Mouse (Mus musculus) thymus, adult 2 months (tissue): ENCODE results near the gene Acot2. TPM values are rescaled to one million over a fixed set of nuclear protein-coding genes. Genes with fewer than 3 reads are reported as not detected.
"Not testable (repeated sequence)": the region's sequence is repeated elsewhere in the genome, so short reads cannot be mapped to it uniquely, and the experiment has no call there.

Experiments
- DNase-seq: peaks from one replicate; pipeline ENCODE4 v3.0.0; 2021
- H3K27ac ChIP-seq: fragments of 200-500 bp; 2 replicates; pipeline ENCODE4 v1.5.1; 2012; ENCODE audit warnings: low read length, control low read depth; ENCODE audit not compliant: control insufficient read depth, insufficient read depth
- H3K27me3 ChIP-seq: fragments of 200-500 bp; 2 replicates; pipeline ENCODE4 v1.6.1; 2012; ENCODE audit warnings: mild to moderate bottlenecking, low read length, moderate library complexity, mixed read lengths; ENCODE audit not compliant: control insufficient read depth, insufficient read depth
- H3K36me3 ChIP-seq: fragments of 200-500 bp; 2 replicates; pipeline ENCODE4 v1.6.1; 2012; ENCODE audit warnings: mild to moderate bottlenecking, low read length, moderate library complexity; ENCODE audit not compliant: control insufficient read depth, insufficient read depth
- H3K4me1 ChIP-seq: fragments of 200-500 bp; replicated peaks from 2 replicates; pipeline ENCODE4 v1.6.1; 2012; ENCODE audit warnings: low read length; ENCODE audit not compliant: control insufficient read depth, insufficient read depth
- H3K4me3 ChIP-seq: fragments of 200-500 bp; 2 replicates; pipeline ENCODE4 v1.5.1; 2012; ENCODE audit warnings: mild to moderate bottlenecking, low read length, control low read depth, moderate library complexity; ENCODE audit not compliant: control insufficient read depth, insufficient read depth
- CTCF ChIP-seq: fragments of 200-500 bp; IDR thresholded peaks from 2 replicates; pipeline ENCODE4 v1.5.1; 2012; ENCODE audit warnings: mild to moderate bottlenecking, control low read depth, low read length, moderate library complexity, borderline replicate concordance; ENCODE audit not compliant: control insufficient read depth, poor library complexity, insufficient read depth; ENCODE audit errors: extremely low read depth
- POLR2A ChIP-seq: fragments of 200-500 bp; IDR thresholded peaks from 2 replicates; pipeline ENCODE4 v1.6.1; 2012; ENCODE audit warnings: mild to moderate bottlenecking, low read length, control low read depth, moderate library complexity; ENCODE audit not compliant: control insufficient read depth, poor library complexity, insufficient read depth; ENCODE audit errors: extremely low read depth
- WGBS: fragments of 180-500 bp; shearing (Covaris S2); methylation state at CpG from one replicate; pipeline ENCODE4 v1.1.7; 2018; 5-methylcytosine and 5-hydroxymethylcytosine counted together
- polyA plus RNA-seq: library from polyadenylated mRNA; depleted of rRNA; stranded (reverse); fragments of >200 nt; gene quantifications from 2 replicates; pipeline ENCODE4 v1.2.3, GENCODE M21; 2012; rRNA removed

Gene Acot2
- 9.1 and 11.2 TPM in 2 replicates for polyA plus RNA-seq

DNA sequence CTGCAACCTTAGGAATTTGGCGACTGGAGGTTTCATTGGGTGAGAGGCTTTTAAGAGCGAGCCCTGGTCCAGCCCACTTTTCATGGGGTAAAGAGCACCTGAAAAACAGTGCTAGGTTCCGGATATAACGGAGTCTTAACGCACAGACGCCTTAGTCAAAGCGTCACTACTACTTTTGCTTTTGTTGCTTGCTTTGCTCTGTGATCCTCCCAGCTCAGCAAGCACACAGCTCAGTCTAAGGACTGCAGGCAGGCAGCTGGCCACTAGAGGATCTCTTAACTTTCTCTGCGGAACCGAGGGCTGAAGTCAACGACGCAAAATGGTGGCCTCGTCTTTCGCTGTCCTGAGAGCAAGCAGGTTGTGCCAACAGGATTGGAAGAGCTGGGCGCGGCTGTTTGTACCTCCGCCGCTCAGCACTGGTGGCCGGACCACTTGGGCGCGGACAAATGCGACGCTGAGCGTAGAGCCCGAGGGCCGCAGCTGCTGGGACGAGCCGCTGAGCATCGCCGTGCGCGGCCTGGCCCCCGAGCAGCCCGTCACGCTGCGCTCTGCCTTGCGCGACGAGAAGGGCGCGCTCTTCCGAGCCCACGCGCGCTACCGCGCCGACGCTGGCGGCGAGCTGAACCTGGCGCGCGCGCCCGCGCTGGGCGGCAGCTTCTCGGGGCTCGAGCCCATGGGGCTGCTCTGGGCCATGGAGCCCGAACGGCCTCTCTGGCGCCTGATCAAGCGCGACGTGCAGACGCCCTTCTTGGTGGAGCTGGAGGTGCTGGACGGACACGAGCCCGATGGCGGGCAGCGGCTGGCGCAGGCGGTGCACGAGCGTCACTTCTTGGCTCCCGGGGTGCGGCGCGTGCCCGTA, at the start of gene Acot2:
Gene Acot2, plus strand, starts transcription at position 279 of the 859 bp plus-strand sequence.
- peak; percentile 75 for DNase-seq
- WGBS: under 1% methylated on average over 80 of the region's 80 CpGs
- Histone ChIP-seq H3K27me3 (no peaks in the 10 kb centered on the region), H3K4me1 (no peaks in the 10 kb centered on the region; the same call in 1 of the 2 replicates), H3K27ac (peak within 1 kb of the TSS; percentile 90), H3K4me3 (peak within 1 kb of the TSS; percentile 75), H3K36me3 (no peaks in the 10 kb centered on the region)
- peak; percentile 37; the same call in 1 of the 2 replicates for TF ChIP-seq CTCF
- TF ChIP-seq POLR2A: peak; percentile 36; the same call in 1 of the 2 replicates

DNA sequence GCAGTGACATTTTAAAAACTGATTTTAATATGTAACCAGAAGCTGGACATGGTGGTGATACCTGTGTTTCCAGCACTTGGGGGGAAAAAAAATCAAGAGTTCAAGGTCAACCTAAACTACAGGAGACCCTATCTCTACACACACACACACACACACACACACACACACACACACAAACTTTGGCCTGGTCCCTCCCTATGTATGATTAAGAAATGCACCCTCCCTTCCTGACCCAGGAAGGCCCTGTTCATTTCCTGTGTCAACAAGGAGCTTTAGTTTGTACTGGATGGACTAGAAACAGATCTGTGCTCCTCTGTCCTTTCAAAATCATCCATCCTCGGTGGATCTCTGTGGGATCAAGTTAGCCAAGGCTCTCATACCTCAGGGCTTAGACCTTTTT, 49.1 kb upstream of the Acot2 start:
- 67% methylated on average over 1 of the region's 1 CpGs for whole genome bisulfite sequencing
- not testable (repeated sequence) for DNase-seq, H3K4me1 ChIP-seq, H3K4me3 ChIP-seq, H3K27me3 ChIP-seq, H3K27ac ChIP-seq, H3K36me3 ChIP-seq

DNA sequence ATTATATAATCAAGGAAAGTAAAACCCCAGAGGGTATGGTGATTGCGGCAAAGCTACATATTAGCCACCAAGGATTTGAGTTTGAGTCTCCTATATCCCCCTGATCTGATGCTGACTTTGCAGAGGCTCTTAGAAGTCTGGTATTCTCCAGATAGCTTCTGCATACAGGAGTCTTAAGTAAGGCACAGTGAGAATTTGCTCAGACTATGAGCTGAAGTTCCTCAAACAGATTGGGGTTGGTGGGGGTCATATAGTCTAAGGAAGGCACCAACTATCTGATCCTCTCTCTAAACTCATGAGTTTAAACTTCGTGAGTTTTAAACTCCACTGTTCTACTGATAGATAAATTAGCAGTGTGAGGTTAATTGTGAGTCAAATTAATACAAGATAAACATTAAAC, 48.3 kb upstream of the Acot2 start:
- Histone ChIP-seq H3K4me1 (no peaks in the 10 kb centered on the region), H3K4me3 (no peak overlapping the region), H3K27ac (no peak overlapping the region), H3K36me3 (no peaks in the 10 kb centered on the region), H3K27me3 (no peaks in the 10 kb centered on the region)
- WGBS: 96% methylated on average over 2 of the region's 2 CpGs
- no peak for DNase-seq
- TF ChIP-seq POLR2A (no peak), CTCF (no peak)

DNA sequence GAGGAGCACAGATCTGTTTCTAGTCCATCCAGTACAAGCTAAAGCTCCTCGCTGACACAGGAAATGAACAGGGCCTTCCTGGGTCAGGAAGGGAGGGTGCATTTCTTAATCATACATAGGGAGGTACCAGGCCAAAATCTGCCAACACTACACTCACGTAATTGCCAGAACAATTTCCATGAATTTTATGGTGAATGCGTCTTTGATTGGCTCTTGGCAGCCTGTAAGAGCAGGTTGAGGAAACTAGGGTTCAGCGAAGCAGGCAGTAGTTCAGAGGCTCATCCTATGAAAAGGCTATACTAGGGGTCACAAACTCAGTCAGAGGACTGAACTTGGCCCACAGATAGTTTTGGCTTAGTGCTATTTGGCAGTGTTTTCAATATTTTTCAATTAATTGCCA, 47.6 kb upstream of the Acot2 start:
- 88% methylated on average over 4 of the region's 4 CpGs for WGBS
- H3K27me3 ChIP-seq: no peaks in the 10 kb centered on the region
- no peaks in the 10 kb centered on the region for H3K36me3 ChIP-seq
- TF ChIP-seq CTCF: no peak
- TF ChIP-seq POLR2A: no peak
- H3K27ac ChIP-seq: no peak overlapping the region
- no peak for DNase-seq
- no peak overlapping the region for H3K4me3 ChIP-seq
- no peaks in the 10 kb centered on the region for H3K4me1 ChIP-seq

DNA sequence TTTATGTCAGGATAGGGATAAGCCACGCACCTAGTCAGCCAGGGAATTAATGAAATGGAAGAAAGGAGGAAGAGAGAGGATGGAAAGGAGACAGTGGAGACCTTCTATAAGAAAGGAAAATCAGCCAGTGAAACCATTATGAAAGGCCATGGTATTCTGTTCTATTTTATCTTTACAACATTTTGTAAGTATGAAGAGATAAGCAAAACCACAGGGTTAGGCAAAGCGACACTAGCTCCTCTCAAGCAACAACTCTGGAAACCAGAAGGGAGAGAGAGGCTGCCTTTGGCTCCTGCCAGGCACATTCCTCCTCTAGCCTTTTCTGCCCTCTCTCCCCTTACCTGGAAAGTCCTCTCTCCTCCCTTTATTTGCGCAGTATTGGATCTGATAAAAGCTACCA, 45.7 kb upstream of the Acot2 start:
- no peak overlapping the region for H3K4me3 ChIP-seq
- no peaks in the 10 kb centered on the region for H3K4me1 ChIP-seq
- no peaks in the 10 kb centered on the region for H3K27me3 ChIP-seq
- TF ChIP-seq CTCF: no peak
- no peak for DNase-seq
- H3K36me3 ChIP-seq: no peaks in the 10 kb centered on the region
- WGBS: 79% methylated on average over 3 of the region's 3 CpGs
- H3K27ac ChIP-seq: no peak overlapping the region

- 81% methylated on average over 8 of the region's 8 CpGs for WGBS
- no peaks in the 10 kb centered on the region for H3K27me3 ChIP-seq
- no peak overlapping the region for H3K27ac ChIP-seq
- H3K4me1 ChIP-seq: peaks cover 11% of the 10 kb centered on the region
- H3K36me3 ChIP-seq: no peaks in the 10 kb centered on the region
- TF ChIP-seq POLR2A: no peak
- TF ChIP-seq CTCF: no peak
- no peak for DNase-seq
- H3K4me3 ChIP-seq: no peak overlapping the region
Observed at GRCm38 (mm10) chr12:83947260-83947811, 40.3 kb upstream of the Acot2 start.

GRCm38 (mm10) chr12:83949043-83949442, 38.6 kb upstream of the Acot2 start:
- TF ChIP-seq POLR2A (no peak), CTCF (no peak)
- no peak overlapping the region for H3K4me3 ChIP-seq
- no peak overlapping the region for H3K27ac ChIP-seq
- no peak for DNase-seq
- 0 out of 2 replicates have a peak, but pooled peaks cover 3% of the 10 kb centered on the region for H3K36me3 ChIP-seq
- no peaks in the 10 kb centered on the region for H3K27me3 ChIP-seq
- WGBS: 90% methylated on average over 4 of the region's 4 CpGs
- H3K4me1 ChIP-seq: peaks cover 17% of the 10 kb centered on the region
